Comparison of ENCODE assay signal across 8 mouse cellular contexts in genomic region chr1:135510346-135510977, GRCm38 (mm10).
DNase-seq lines count a peak whose midpoint lies in the region; ATAC-seq and TF ChIP-seq lines count a peak whose summit lies in the region.

No protein-coding gene starts in this region.

- WGBS in cerebellum, adult 2 months, result 11% methylated on average over 30 of the region's 30 CpGs
- 4% methylated on average over 30 of the region's 30 CpGs for WGBS in intestine, embryonic 15.5 days
- WGBS in liver, embryonic 14.5 days (ENCODE audit: insufficient replicate concordance), result 5% methylated on average over 30 of the region's 30 CpGs

- no peaks in the 10 kb centered on the region for H3K27me3 ChIP-seq in cerebellum, adult 2 months (ENCODE audit: control insufficient read depth, insufficient read depth, low read length)
- no peaks in the 10 kb centered on the region for H3K27me3 ChIP-seq in intestine, embryonic 15.5 days (replicated peaks)
- H3K27me3 ChIP-seq in liver, embryonic 14.5 days (ENCODE audit: control insufficient read depth, insufficient read depth, low read length), result peaks cover 14% of the 10 kb centered on the region

- no peak for TF ChIP-seq CTCF in cerebellum, adult 2 months (IDR thresholded peaks at IDR 0.05; ENCODE audit: borderline replicate concordance, insufficient read depth, low read depth, low read length)
- no peak for TF ChIP-seq CTCF in liver, embryonic 14.5 days (IDR thresholded peaks at IDR 0.05; ENCODE audit: low read depth)

- DNase-seq in frontal cortex, postnatal 36 days (ENCODE audit: low spot score in 2 of 2), result peak; percentile 34 to 53
- no peak for DNase-seq in frontal cortex, postnatal 10 days (ENCODE audit: low spot score in 2 of 2)
- peak; percentile 40 to 44 for DNase-seq in cerebellum, adult 2 months
- DNase-seq in forelimb bud, embryonic 11.5 days (ENCODE audit: low read depth, low spot score), result peak; percentile 77
- peak in 2 of 3 experiments; percentile 9 to 17 for DNase-seq in liver, embryonic 14.5 days (ENCODE audit: low read depth in 3 of 3, low spot score in 3 of 3)
- DNase-seq in neural tube, embryonic 10.5 days (ENCODE audit: extremely low spot score, low spot score), result peak; percentile 74
- DNase-seq in urinary bladder, adult 2 months (ENCODE audit: low spot score), result peak; percentile 49

- peak overlapping the region; percentile 53 for H3K9ac ChIP-seq in intestine, embryonic 15.5 days
- H3K9ac ChIP-seq in liver, embryonic 14.5 days (replicated peaks), result no peak overlapping the region

- H3K4me1 ChIP-seq in cerebellum, adult 2 months (ENCODE audit: control insufficient read depth, insufficient read depth, low read length), result peaks cover 6% of the 10 kb centered on the region; the same call in 1 of the 2 replicates
- peaks cover 49% of the 10 kb centered on the region for H3K4me1 ChIP-seq in intestine, embryonic 15.5 days (replicated peaks)
- H3K4me1 ChIP-seq in liver, embryonic 14.5 days (replicated peaks; ENCODE audit: control insufficient read depth in 2 of 2, insufficient read depth in 2 of 2, low read length in 1 of 2), result peaks cover 0 to 14% of the 10 kb centered on the region in 2 experiments; a peak in 2 of 4 replicates

- peak overlapping the region; percentile 70 for H3K4me3 ChIP-seq in cerebellum, adult 2 months (replicated peaks; ENCODE audit: insufficient read depth, low read depth, low read length)
- H3K4me3 ChIP-seq in intestine, embryonic 15.5 days (replicated peaks), result peak overlapping the region; percentile 49
- peak overlapping the region; percentile 34 to 48 for H3K4me3 ChIP-seq in liver, embryonic 14.5 days (ENCODE audit: insufficient read depth in 1 of 2, low read depth in 2 of 2, low read length in 2 of 2)

- no peak overlapping the region for H3K27ac ChIP-seq in cerebellum, adult 2 months (ENCODE audit: insufficient read depth, low read length)
- no peak overlapping the region for H3K27ac ChIP-seq in intestine, embryonic 15.5 days
- H3K27ac ChIP-seq in liver, embryonic 14.5 days, result no peak overlapping the region

- no peak for TF ChIP-seq POLR2A in cerebellum, adult 2 months (IDR thresholded peaks at IDR 0.05; ENCODE audit: borderline replicate concordance, insufficient read depth, low read length)

- peak overlapping the region; percentile 91 for H3K4me2 ChIP-seq in intestine, embryonic 15.5 days (replicated peaks)
- peak overlapping the region; percentile 51 for H3K4me2 ChIP-seq in liver, embryonic 14.5 days (ENCODE audit: low read depth)

- H3K9me3 ChIP-seq in intestine, embryonic 15.5 days, result no peaks in the 10 kb centered on the region
- no peaks in the 10 kb centered on the region for H3K9me3 ChIP-seq in liver, embryonic 14.5 days (ENCODE audit: control insufficient read depth, low read length)

- no peaks in the 10 kb centered on the region for H3K36me3 ChIP-seq in intestine, embryonic 15.5 days
- H3K36me3 ChIP-seq in liver, embryonic 14.5 days (replicated peaks; ENCODE audit: control insufficient read depth, insufficient read depth, low read depth), result no peaks in the 10 kb centered on the region

- peak; percentile 86 for ATAC-seq in intestine, embryonic 15.5 days
- no peak for ATAC-seq in liver, embryonic 14.5 days (ENCODE audit: insufficient read depth)

- TF ChIP-seq EP300 in liver, embryonic 14.5 days (IDR thresholded peaks at IDR 0.05; ENCODE audit: low read depth), result no peak

Comparison
In these comparisons a context has a peak if more than half of its experiments do, and no peak if none do; other contexts are left out.
1. DNase-seq: peak in frontal cortex, postnatal 36 days (2 of 2), cerebellum, adult 2 months (2 of 2), forelimb bud, embryonic 11.5 days (single experiment), liver, embryonic 14.5 days (2 of 3), neural tube, embryonic 10.5 days (single experiment) and urinary bladder, adult 2 months (single experiment); none in frontal cortex, postnatal 10 days (0 of 2).
2. Peak in every context shown above with its lines, with median percentiles within 50 percentile points of each other: H3K4me3 ChIP-seq.